Mouse (Mus musculus): ENCODE measurements at regions not wholly inside any gene's neighbourhood (a gene's known extent, or its start where the extent isn't known, plus 50 kb on each side); places are given as distances from the start of the nearest gene placed in this dataset.

- H3K27ac ChIP-seq (ENCODE audit: insufficient read depth, low read depth, low read length): no peak overlapping the region
- no peak for TF ChIP-seq POLR2A (IDR thresholded peaks at IDR 0.05; ENCODE audit: insufficient read depth, low read depth, low read length)
- TF ChIP-seq CTCF (IDR thresholded peaks at IDR 0.05; ENCODE audit: insufficient read depth, low read depth, low read length): no peak
- no peaks in the 10 kb centered on the region for H3K4me1 ChIP-seq (ENCODE audit: control insufficient read depth, insufficient read depth, low read length)
- no peak overlapping the region for H3K4me3 ChIP-seq (ENCODE audit: insufficient read depth, low read depth, low read length)
- 79% methylated on average over 5 of the region's 5 CpGs for WGBS
Observed at GRCm38 (mm10) chr16:75333750-75334149, 252.1 kb downstream of the Lipi start.

DNA sequence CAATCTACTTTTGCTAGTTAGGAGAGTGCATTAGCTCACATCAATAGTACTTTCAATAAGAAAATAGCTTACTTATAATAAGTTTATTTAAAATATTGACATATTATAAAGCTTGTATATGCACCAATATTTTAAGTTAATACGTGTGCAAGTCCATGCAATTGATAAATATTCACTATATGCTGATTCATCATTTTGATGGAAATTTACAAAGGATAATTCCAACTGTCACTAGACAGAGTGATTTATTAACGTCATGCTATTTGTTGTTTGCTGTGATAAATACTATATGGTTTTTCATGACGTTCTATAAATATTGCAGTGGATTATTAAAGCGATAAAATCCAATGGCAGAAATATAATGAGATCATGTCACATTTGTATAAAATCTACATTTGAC is 253.0 kb downstream of the Lipi start:
- Histone ChIP-seq H3K27ac (ENCODE audit: insufficient read depth, low read depth, low read length) (no peak overlapping the region), H3K4me3 (ENCODE audit: insufficient read depth, low read depth, low read length) (no peak overlapping the region), H3K4me1 (ENCODE audit: control insufficient read depth, insufficient read depth, low read length) (no peaks in the 10 kb centered on the region)
- TF ChIP-seq CTCF (IDR thresholded peaks at IDR 0.05; ENCODE audit: insufficient read depth, low read depth, low read length): no peak
- TF ChIP-seq POLR2A (IDR thresholded peaks at IDR 0.05; ENCODE audit: insufficient read depth, low read depth, low read length): no peak
- 91% methylated on average over 4 of the region's 4 CpGs for WGBS

DNA sequence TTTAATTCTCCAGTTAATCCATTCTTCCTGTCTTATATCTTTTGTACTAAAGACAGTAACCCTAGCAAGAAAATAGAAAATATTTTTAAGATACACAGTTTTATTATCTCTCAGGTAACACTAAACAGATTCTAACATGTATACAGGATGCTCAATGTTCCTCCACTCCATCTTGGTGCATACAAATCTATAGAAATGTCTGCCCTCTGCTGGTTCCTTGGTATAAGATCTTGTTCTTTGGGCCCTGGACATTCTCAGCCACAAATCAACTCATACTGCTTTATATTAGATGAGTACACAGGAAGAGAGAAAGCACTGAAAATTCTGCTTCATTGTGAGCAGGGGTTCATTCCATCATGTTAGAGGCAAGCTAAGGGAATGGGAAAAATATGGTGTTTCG is 260.6 kb downstream of the Lipi start:
- no peak overlapping the region for H3K4me3 ChIP-seq (ENCODE audit: insufficient read depth, low read depth, low read length)
- no peak overlapping the region for H3K27ac ChIP-seq (ENCODE audit: insufficient read depth, low read depth, low read length)
- 90% methylated on average over 1 of the region's 1 CpGs for WGBS
- H3K4me1 ChIP-seq (ENCODE audit: control insufficient read depth, insufficient read depth, low read length): no peaks in the 10 kb centered on the region
- TF ChIP-seq CTCF (IDR thresholded peaks at IDR 0.05; ENCODE audit: insufficient read depth, low read depth, low read length) (no peak), POLR2A (IDR thresholded peaks at IDR 0.05; ENCODE audit: insufficient read depth, low read depth, low read length) (no peak)

DNA sequence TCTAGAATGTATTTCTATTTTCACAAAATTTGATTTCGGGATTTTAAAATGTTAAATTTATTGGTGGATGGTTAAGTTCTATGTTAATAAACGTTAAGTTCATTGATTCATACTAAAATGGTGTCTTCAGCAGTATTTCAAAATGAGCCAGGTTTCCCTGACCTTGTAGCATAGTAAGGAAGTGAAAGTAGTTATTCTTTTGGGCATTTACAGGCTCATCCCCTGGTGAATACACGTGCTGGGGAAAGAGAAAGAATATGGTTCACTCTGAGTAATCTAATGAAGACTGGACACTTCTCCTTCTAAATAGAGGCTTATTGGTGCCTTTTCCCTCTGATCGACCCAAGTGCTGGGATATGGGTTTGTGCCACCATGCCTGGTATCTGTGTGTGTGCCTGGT is 281.1 kb downstream of the Lipi start:
- H3K4me1 ChIP-seq (ENCODE audit: control insufficient read depth, insufficient read depth, low read length): no peaks in the 10 kb centered on the region
- H3K27ac ChIP-seq (ENCODE audit: insufficient read depth, low read depth, low read length): no peak overlapping the region
- no peak for TF ChIP-seq POLR2A (IDR thresholded peaks at IDR 0.05; ENCODE audit: insufficient read depth, low read depth, low read length)
- no peak for TF ChIP-seq CTCF (IDR thresholded peaks at IDR 0.05; ENCODE audit: insufficient read depth, low read depth, low read length)
- no peak overlapping the region for H3K4me3 ChIP-seq (ENCODE audit: insufficient read depth, low read depth, low read length)
- WGBS: 80% methylated on average over 4 of the region's 4 CpGs

DNA sequence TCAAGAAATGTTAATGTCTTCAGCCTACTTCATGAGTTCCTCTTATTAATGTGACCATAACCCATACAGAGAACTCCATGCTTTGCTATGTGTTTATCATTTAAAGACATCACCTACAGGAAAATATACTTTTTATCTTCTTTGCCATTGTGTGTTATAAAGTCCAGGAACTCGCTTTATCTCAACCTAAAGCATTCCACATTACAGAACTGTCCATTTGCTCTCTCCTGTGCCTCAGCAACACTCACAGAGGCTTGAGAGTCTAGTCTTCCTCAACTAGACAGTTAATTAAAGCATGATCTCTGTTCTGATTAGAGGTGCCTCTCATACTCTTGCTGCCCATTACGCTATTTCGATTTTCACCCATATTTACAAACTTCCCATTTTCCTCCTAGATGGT is 288.4 kb downstream of the Lipi start:
- no peak overlapping the region for H3K27ac ChIP-seq (ENCODE audit: insufficient read depth, low read depth, low read length)
- TF ChIP-seq POLR2A (IDR thresholded peaks at IDR 0.05; ENCODE audit: insufficient read depth, low read depth, low read length) (no peak), CTCF (IDR thresholded peaks at IDR 0.05; ENCODE audit: insufficient read depth, low read depth, low read length) (no peak)
- no peak overlapping the region for H3K4me3 ChIP-seq (ENCODE audit: insufficient read depth, low read depth, low read length)
- 96% methylated on average over 3 of the region's 3 CpGs for WGBS
- no peaks in the 10 kb centered on the region for H3K4me1 ChIP-seq (ENCODE audit: control insufficient read depth, insufficient read depth, low read length)

DNA sequence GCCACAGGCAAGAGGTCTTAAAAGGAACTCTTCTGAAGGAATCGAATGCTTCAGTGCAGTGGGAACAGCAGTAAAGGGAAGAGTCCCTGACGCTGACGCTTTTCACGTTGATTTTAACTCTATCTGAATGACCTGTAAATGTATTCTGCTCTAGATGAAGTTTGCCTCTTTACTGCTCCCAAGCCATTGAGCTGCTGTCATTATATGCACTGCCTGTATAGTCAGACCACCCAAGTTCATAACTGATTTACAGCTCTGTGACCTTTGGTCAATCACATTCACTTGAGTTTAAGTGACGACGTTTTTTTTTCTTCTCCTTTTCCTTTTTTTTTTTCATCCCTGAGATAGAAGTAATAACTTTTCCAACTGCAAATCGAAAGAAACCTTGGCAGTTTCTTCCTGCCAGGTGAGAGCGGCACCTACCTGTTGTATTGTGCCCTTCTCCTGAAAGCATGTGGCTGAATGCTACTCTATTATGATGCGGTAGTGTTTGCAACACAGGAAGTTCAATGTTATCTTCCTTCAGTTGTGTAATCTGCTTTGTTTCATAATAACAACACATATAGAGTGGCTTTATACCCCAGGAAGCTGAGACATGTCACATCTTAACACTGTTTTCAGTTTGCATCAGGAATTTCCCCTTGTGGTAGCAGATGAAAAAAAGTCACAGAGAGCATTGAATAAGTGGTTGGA is 293.0 kb downstream of the Lipi start:
- no peak overlapping the region for H3K27ac ChIP-seq (ENCODE audit: insufficient read depth, low read depth, low read length)
- no peak overlapping the region for H3K4me3 ChIP-seq (ENCODE audit: insufficient read depth, low read depth, low read length)
- WGBS: 89% methylated on average over 9 of the region's 9 CpGs
- TF ChIP-seq POLR2A (IDR thresholded peaks at IDR 0.05; ENCODE audit: insufficient read depth, low read depth, low read length) (no peak), CTCF (IDR thresholded peaks at IDR 0.05; ENCODE audit: insufficient read depth, low read depth, low read length) (no peak)
- no peaks in the 10 kb centered on the region for H3K4me1 ChIP-seq (ENCODE audit: control insufficient read depth, insufficient read depth, low read length)

GRCm38 (mm10) chr16:75291194-75291593 is 294.7 kb downstream of the Lipi start:
- 36% methylated on average over 4 of the region's 4 CpGs for WGBS
- H3K27ac ChIP-seq (ENCODE audit: insufficient read depth, low read depth, low read length): no peak overlapping the region
- no peak for TF ChIP-seq POLR2A (IDR thresholded peaks at IDR 0.05; ENCODE audit: insufficient read depth, low read depth, low read length)
- H3K4me1 ChIP-seq (ENCODE audit: control insufficient read depth, insufficient read depth, low read length): no peaks in the 10 kb centered on the region
- H3K4me3 ChIP-seq (ENCODE audit: insufficient read depth, low read depth, low read length): no peak overlapping the region

- WGBS: 93% methylated on average over 1 of the region's 1 CpGs
- TF ChIP-seq POLR2A (IDR thresholded peaks at IDR 0.05; ENCODE audit: insufficient read depth, low read depth, low read length) (no peak), CTCF (IDR thresholded peaks at IDR 0.05; ENCODE audit: insufficient read depth, low read depth, low read length) (no peak)
- H3K4me1 ChIP-seq (ENCODE audit: control insufficient read depth, insufficient read depth, low read length): no peaks in the 10 kb centered on the region
Observed at GRCm38 (mm10) chr16:75287150-75287549, 298.7 kb downstream of the Lipi start.

GRCm38 (mm10) chr16:75285811-75286210 is 300.1 kb downstream of the Lipi start:
- Histone ChIP-seq H3K27ac (ENCODE audit: insufficient read depth, low read depth, low read length) (no peak overlapping the region), H3K4me1 (ENCODE audit: control insufficient read depth, insufficient read depth, low read length) (no peaks in the 10 kb centered on the region), H3K4me3 (ENCODE audit: insufficient read depth, low read depth, low read length) (no peak overlapping the region)
- TF ChIP-seq POLR2A (IDR thresholded peaks at IDR 0.05; ENCODE audit: insufficient read depth, low read depth, low read length) (no peak), CTCF (IDR thresholded peaks at IDR 0.05; ENCODE audit: insufficient read depth, low read depth, low read length) (no peak)
- 88% methylated on average over 2 of the region's 2 CpGs for WGBS

More at GRCm38 (mm10) chr16:75287150-75287549, 298.7 kb downstream of the Lipi start:
- no peak overlapping the region for H3K27ac ChIP-seq (ENCODE audit: insufficient read depth, low read depth, low read length)
- H3K4me3 ChIP-seq (ENCODE audit: insufficient read depth, low read depth, low read length): no peak overlapping the region

GRCm38 (mm10) chr16:75263903-75264302 is 322.0 kb downstream of the Lipi start:
- no peak for TF ChIP-seq CTCF (IDR thresholded peaks at IDR 0.05; ENCODE audit: insufficient read depth, low read depth, low read length)
- no peak for TF ChIP-seq POLR2A (IDR thresholded peaks at IDR 0.05; ENCODE audit: insufficient read depth, low read depth, low read length)
- 48% methylated on average over 6 of the region's 6 CpGs for WGBS
- no peak overlapping the region for H3K4me3 ChIP-seq (ENCODE audit: insufficient read depth, low read depth, low read length)
- H3K4me1 ChIP-seq (ENCODE audit: control insufficient read depth, insufficient read depth, low read length): no peaks in the 10 kb centered on the region
- H3K27ac ChIP-seq (ENCODE audit: insufficient read depth, low read depth, low read length): no peak overlapping the region
